ENCODE assay signal across 11 mouse cellular contexts in the genomic region with DNA sequence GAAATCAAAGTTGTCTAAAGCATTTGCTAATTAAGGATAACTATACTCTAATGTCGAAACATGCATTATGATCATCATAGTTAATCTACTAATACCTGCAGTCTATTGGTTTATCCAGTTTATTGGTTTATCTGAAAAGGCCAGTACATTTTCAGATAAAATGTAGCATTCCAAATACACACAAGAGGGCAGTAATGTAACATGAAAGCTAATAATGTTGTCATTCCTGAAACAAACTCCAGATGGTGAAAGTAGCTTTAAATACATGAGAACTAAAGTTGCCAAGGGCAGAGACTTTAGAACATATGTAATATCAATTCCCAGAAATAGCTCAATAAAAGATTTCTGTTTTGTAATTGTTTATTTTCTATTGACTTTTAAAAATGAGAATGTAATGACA.
DNase-seq lines count a peak whose midpoint lies in the region; ATAC-seq and TF ChIP-seq lines count a peak whose summit lies in the region.
"Had no signal": no experiment of that assay in that cellular context is flagged by ENCODE, and none has a peak within 500 bp of the region (broad histone marks: within the 10 kb centered on the region; RNA-seq: fewer than 3 reads in every experiment).

No protein-coding gene starts in this region.

- no peak overlapping the region for H3K4me2 ChIP-seq in hindbrain, embryonic 14.5 days (replicated peaks)
- H3K4me2 ChIP-seq in midbrain, postnatal 0 days (ENCODE audit: low read depth, low read length, poor library complexity, severe bottlenecking) = no peak overlapping the region
- H3K4me2 ChIP-seq in midbrain, embryonic 15.5 days = no peak overlapping the region

- no peaks in the 10 kb centered on the region for H3K27me3 ChIP-seq in hindbrain, embryonic 14.5 days (ENCODE audit: control insufficient read depth, insufficient read depth, low read length)
- H3K27me3 ChIP-seq in hindbrain, embryonic 10.5 days (ENCODE audit: insufficient read depth, poor library complexity, severe bottlenecking) = no peaks in the 10 kb centered on the region
- H3K27me3 ChIP-seq in midbrain, postnatal 0 days (ENCODE audit: insufficient read depth, low read length) = no peaks in the 10 kb centered on the region
- no peaks in the 10 kb centered on the region for H3K27me3 ChIP-seq in midbrain, embryonic 15.5 days (replicated peaks)

- TF ChIP-seq CTCF in midbrain, postnatal 0 days (IDR thresholded peaks at IDR 0.05) = peak; percentile 94

- H3K27ac ChIP-seq in hindbrain, embryonic 14.5 days = no peak overlapping the region
- no peak overlapping the region for H3K27ac ChIP-seq in hindbrain, embryonic 10.5 days
- H3K27ac ChIP-seq in midbrain, postnatal 0 days (ENCODE audit: low read depth, low read length) = no peak overlapping the region
- H3K27ac ChIP-seq in midbrain, embryonic 15.5 days = no peak overlapping the region
- H3K27ac ChIP-seq: heart, embryonic 10.5 days had no signal

- no peaks in the 10 kb centered on the region for H3K9me3 ChIP-seq in hindbrain, embryonic 14.5 days (ENCODE audit: control insufficient read depth, low read length)
- H3K9me3 ChIP-seq in hindbrain, embryonic 10.5 days = no peaks in the 10 kb centered on the region
- H3K9me3 ChIP-seq in midbrain, postnatal 0 days (ENCODE audit: low read length) = no peaks in the 10 kb centered on the region
- H3K9me3 ChIP-seq in midbrain, embryonic 15.5 days = no peaks in the 10 kb centered on the region
- H3K9me3 ChIP-seq: heart, embryonic 10.5 days had no signal

- ATAC-seq in hindbrain, embryonic 14.5 days (ENCODE audit: low FRiP score) = no peak
- no peak for ATAC-seq in midbrain, postnatal 0 days (ENCODE audit: low FRiP score)
- ATAC-seq in midbrain, embryonic 15.5 days (replicated peaks) = no peak

- no peaks in the 10 kb centered on the region for H3K36me3 ChIP-seq in hindbrain, embryonic 14.5 days (replicated peaks; ENCODE audit: control insufficient read depth, insufficient read depth)
- no peaks in the 10 kb centered on the region for H3K36me3 ChIP-seq in hindbrain, embryonic 10.5 days
- no peaks in the 10 kb centered on the region for H3K36me3 ChIP-seq in midbrain, postnatal 0 days (ENCODE audit: insufficient read depth, low read length)
- H3K36me3 ChIP-seq in midbrain, embryonic 15.5 days (replicated peaks) = no peaks in the 10 kb centered on the region
- H3K36me3 ChIP-seq: heart, embryonic 10.5 days had no signal

- H3K4me3 ChIP-seq in hindbrain, embryonic 14.5 days (replicated peaks; ENCODE audit: low read length) = no peak overlapping the region
- no peak overlapping the region for H3K4me3 ChIP-seq in hindbrain, embryonic 10.5 days
- no peak overlapping the region for H3K4me3 ChIP-seq in midbrain, postnatal 0 days (ENCODE audit: low read depth, low read length)
- no peak overlapping the region for H3K4me3 ChIP-seq in midbrain, embryonic 15.5 days
- H3K4me3 ChIP-seq: heart, embryonic 10.5 days had no signal

- DNase-seq in hindbrain, embryonic 14.5 days (ENCODE audit: low spot score) = peak; percentile 79
- DNase-seq in hindbrain, embryonic 10.5 days (ENCODE audit: low spot score) = no peak
- peak; percentile 77 for DNase-seq in midbrain, postnatal 0 days (ENCODE audit: low spot score)
- peak; percentile 57 for DNase-seq in embryo, embryonic 10.5 days (ENCODE audit: low spot score)
- DNase-seq in gastrocnemius, postnatal 14 days = no peak
- no peak for DNase-seq in heart, postnatal 14 days
- DNase-seq: kidney, adult 8-10 months; lung, postnatal 10 days; thymus, postnatal 36 days had no signal

- 61% methylated on average over 1 of the region's 1 CpGs for WGBS in hindbrain, embryonic 14.5 days
- 73% methylated on average over 1 of the region's 1 CpGs for WGBS in hindbrain, embryonic 10.5 days
- WGBS in midbrain, postnatal 0 days = 57% methylated on average over 1 of the region's 1 CpGs
- WGBS in midbrain, embryonic 15.5 days = 64% methylated on average over 1 of the region's 1 CpGs

- intact Hi-C loops in gastrocnemius, postnatal 14 days (cut with DNase I; ENCODE audit: low total_unique reads) = no loop called here
- intact Hi-C loops in heart, postnatal 14 days (cut with DNase I) = no loop called here

- H3K4me1 ChIP-seq in hindbrain, embryonic 14.5 days (replicated peaks; ENCODE audit: control insufficient read depth, insufficient read depth, low read length) = no peaks in the 10 kb centered on the region
- H3K4me1 ChIP-seq in hindbrain, embryonic 10.5 days (replicated peaks) = no peaks in the 10 kb centered on the region
- H3K4me1 ChIP-seq in midbrain, postnatal 0 days (ENCODE audit: insufficient read depth, low read length) = no peaks in the 10 kb centered on the region
- H3K4me1 ChIP-seq in midbrain, embryonic 15.5 days = no peaks in the 10 kb centered on the region
- H3K4me1 ChIP-seq: heart, embryonic 10.5 days had no signal

- H3K9ac ChIP-seq in hindbrain, embryonic 14.5 days = no peak overlapping the region
- no peak overlapping the region for H3K9ac ChIP-seq in midbrain, postnatal 0 days (replicated peaks; ENCODE audit: low read length, poor library complexity, severe bottlenecking)
- H3K9ac ChIP-seq in midbrain, embryonic 15.5 days = no peak overlapping the region

Comparison
In these comparisons a context has a peak if more than half of its experiments do, and no peak if none do; other contexts are left out.
1. DNase-seq: peak in hindbrain, embryonic 14.5 days (single experiment), midbrain, postnatal 0 days (single experiment) and embryo, embryonic 10.5 days (single experiment); none in hindbrain, embryonic 10.5 days (single experiment), gastrocnemius, postnatal 14 days (single experiment) and heart, postnatal 14 days (0 of 2).